Mouse (Mus musculus) heart, embryonic 10.5 days (tissue): ENCODE data around the gene Them5. TPM values are rescaled to one million over a fixed set of nuclear protein-coding genes. Genes with fewer than 3 reads are reported as not detected.

ENCODE experiments used
- DNase-seq: peaks from one replicate; pipeline ENCODE4 v3.0.0-alpha.2; 2017; ENCODE audit warnings: low spot score
- H3K27ac ChIP-seq: fragments of 300-500 bp; sonication (generic); 2 replicates; pipeline ENCODE4 v1.5.1; 2016; ENCODE audit warnings: mild to moderate bottlenecking
- H3K27me3 ChIP-seq: fragments of 300-500 bp; sonication (generic); 2 replicates; pipeline ENCODE4 v1.6.1; 2016; ENCODE audit warnings: mild to moderate bottlenecking; ENCODE audit not compliant: poor library complexity, insufficient read depth, severe bottlenecking
- H3K36me3 ChIP-seq: fragments of 300-500 bp; sonication (generic); 2 replicates; pipeline ENCODE4 v1.6.1; 2016; ENCODE audit warnings: mild to moderate bottlenecking, moderate library complexity
- H3K4me1 ChIP-seq: fragments of 300-500 bp; sonication (generic); 2 replicates; pipeline ENCODE4 v1.6.1; 2016; ENCODE audit warnings: mild to moderate bottlenecking
- H3K4me3 ChIP-seq: fragments of 300-500 bp; sonication (generic); 2 replicates; pipeline ENCODE4 v1.5.1; 2016; ENCODE audit warnings: mild to moderate bottlenecking, moderate library complexity
- H3K9me3 ChIP-seq: fragments of 300-500 bp; sonication (generic); 2 replicates; pipeline ENCODE4 v1.6.1; 2016; ENCODE audit warnings: mild to moderate bottlenecking, moderate library complexity
- WGBS: fragments of 180-500 bp; shearing (Covaris S2); methylation state at CpG from one replicate; pipeline ENCODE4 v1.1.7; 2016; 5-methylcytosine and 5-hydroxymethylcytosine counted together
- polyA plus RNA-seq: library from polyadenylated mRNA; unstranded; fragments of >200 nt; fragmentation: Nextera tagmentation; extraction: Ambion mirVana; gene quantifications from 2 replicates; pipeline ENCODE4 v1.2.1, GENCODE M21; 2016

Them5 gene
- polyA plus RNA-seq, 1 experiment from 2014 or later = not detected

DNA sequence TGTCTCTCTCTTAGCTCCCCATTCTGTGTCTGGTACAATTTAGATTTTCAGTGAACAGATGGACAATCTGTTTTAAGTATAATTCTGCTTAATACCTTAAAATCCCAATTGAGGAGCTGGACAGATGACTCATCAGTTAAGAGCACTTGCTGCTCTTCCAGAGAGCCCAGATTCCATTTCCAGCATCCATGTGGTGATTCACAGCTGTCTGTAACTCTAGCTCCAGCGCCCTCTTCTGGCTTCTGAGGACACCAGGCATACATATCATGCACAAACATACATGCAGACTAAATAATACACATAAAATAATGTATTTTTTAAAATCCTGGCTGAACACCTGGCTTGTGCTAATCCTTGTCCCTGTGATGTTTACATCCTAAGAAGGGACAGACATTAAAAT lies 18.9 kb downstream of the Them5 start:
- Histone ChIP-seq H3K36me3 (no peaks in the 10 kb centered on the region), H3K27ac (no peak overlapping the region), H3K27me3 (peaks cover 46% of the 10 kb centered on the region), H3K4me3 (no peak overlapping the region), H3K4me1 (peaks cover 12% of the 10 kb centered on the region), H3K9me3 (no peaks in the 10 kb centered on the region)
- 3% methylated on average over 1 of the region's 1 CpGs for WGBS
- no peak for DNase-seq

DNA sequence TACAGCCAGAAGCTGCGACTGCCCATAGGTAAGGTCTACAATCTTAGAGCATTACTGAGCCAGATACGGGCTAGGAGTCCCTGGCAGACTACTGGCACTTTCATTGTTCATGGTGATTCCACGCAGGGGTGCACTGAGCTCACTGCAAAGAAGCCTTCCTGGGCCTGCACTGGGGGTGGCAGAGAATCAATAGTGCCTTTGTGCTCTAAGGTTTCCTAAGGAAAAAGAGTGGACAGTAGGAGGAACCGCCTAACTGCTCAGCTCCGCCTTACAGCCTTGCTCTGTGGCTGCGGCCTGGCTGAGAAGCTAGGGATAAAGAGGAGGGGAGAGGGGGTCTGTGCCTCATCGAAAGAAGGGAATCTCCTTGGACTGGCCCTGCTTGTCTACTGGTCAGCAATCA lies 20.2 kb downstream of the Them5 start, which contains the start of gene C2cd4d:
Gene C2cd4d (plus strand): TSS at position 301 of the 400 bp plus-strand sequence.
- peak within 1 kb of the TSS; percentile 80 for H3K27ac ChIP-seq
- no peak for DNase-seq

DNA sequence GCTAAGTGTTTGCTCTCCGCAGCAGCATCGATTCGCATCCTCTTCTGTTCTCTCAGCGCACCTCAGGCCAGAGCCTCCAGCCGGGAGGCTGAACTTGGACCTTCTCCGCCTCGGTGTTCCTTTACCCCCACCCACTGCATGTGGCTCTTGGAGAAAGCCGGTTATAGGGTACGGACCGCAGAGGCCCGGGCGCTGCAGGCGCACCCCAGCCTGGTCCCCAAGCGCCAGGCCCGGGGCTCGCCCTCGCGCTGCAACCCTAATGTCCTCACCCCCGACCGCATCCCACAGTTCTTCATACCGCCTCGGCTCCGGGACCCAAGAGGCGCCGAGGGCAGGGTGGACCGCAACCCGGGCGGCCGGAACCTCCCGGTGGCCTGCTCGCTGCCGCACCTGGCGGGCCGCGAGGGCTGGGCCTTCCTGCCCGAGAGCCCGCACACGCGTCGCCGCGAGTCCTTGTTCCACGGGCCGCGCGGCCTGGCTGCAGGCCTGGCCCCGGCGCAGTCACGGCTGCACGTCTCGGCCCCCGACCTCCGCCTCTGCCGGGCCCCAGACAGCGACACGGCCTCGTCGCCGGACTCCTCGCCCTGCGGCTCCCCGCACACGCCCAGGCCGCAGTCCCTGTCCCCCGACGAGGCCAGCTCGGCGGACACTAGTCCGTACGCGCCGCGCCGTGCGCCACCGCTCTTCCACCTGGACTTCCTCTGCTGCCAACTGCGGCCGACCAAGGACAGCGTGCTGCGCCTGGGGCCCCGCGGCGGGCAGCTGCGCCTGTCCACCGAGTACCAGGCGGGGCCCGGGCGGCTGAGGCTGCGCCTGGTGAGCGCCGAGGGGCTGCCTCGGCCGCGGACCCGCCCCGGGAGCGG lies 21.6 kb downstream of the Them5 start:
- Histone ChIP-seq H3K4me3 (peak overlapping the region; percentile 68), H3K9me3 (no peaks in the 10 kb centered on the region), H3K4me1 (peaks cover 12% of the 10 kb centered on the region), H3K27me3 (peaks cover 66% of the 10 kb centered on the region), H3K36me3 (no peaks in the 10 kb centered on the region), H3K27ac (peak overlapping the region; percentile 80)
- DNase-seq = no peak
- WGBS = 4% methylated on average over 97 of the region's 97 CpGs

More for the DNA sequence above, 20.2 kb downstream of the Them5 start, which contains the start of gene C2cd4d:
- peaks cover 12% of the 10 kb centered on the region for H3K4me1 ChIP-seq
- WGBS = 40% methylated on average over 7 of the region's 7 CpGs
- peak within 1 kb of the TSS; percentile 68 for H3K4me3 ChIP-seq
- no peaks in the 10 kb centered on the region for H3K36me3 ChIP-seq
- peaks cover 56% of the 10 kb centered on the region for H3K27me3 ChIP-seq
- H3K9me3 ChIP-seq = no peaks in the 10 kb centered on the region

DNA sequence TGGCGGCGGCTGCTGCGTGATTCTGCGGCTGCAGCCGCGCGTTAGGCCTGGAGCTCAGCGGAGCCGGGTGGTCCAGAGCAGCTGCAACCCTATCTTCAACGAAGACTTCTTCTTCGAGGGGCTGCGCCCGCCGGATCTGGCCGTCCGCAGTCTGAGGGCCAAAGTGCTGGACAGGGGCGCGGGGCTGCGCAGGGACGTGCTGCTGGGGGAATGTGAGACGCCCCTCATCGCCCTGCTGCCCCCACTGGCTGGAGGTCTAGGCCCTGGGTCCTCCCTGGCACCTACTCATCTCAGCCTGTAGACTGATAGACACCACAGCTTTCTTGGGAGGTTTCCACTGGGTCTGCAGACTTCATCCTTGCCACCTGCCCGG lies 22.2 kb downstream of the Them5 start:
- peaks cover 66% of the 10 kb centered on the region for H3K27me3 ChIP-seq
- no peak for DNase-seq
- peak overlapping the region; percentile 68 for H3K4me3 ChIP-seq
- WGBS = 4% methylated on average over 23 of the region's 23 CpGs
- no peaks in the 10 kb centered on the region for H3K9me3 ChIP-seq
- H3K4me1 ChIP-seq = peaks cover 12% of the 10 kb centered on the region
- peak overlapping the region; percentile 80 for H3K27ac ChIP-seq
- H3K36me3 ChIP-seq = no peaks in the 10 kb centered on the region

DNA sequence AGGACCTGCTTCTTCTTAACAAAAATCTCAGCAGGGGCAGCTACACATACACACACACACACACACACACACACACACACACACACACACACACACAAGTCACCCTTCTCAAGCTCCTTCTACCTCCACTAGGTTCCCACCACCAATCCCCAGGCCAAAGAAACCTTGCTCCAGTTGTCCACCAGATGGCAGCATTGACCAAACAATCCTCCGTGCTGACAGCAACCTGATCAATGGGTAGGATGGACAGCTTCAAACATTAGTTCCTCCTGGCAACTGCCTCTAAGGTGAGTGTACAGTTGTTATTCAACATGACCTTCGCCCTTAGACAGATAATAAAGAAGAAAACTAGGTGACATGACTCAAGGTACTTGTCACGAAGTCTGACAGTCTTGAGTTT lies 24.9 kb downstream of the Them5 start:
- Histone ChIP-seq H3K4me3 (no peak overlapping the region), H3K27ac (no peak overlapping the region), H3K27me3 (peaks cover 64% of the 10 kb centered on the region), H3K4me1 (peaks cover 15% of the 10 kb centered on the region), H3K36me3 (no peaks in the 10 kb centered on the region), H3K9me3 (no peaks in the 10 kb centered on the region)
- 20% methylated on average over 3 of the region's 3 CpGs for WGBS
- peak; percentile 90 for DNase-seq

DNA sequence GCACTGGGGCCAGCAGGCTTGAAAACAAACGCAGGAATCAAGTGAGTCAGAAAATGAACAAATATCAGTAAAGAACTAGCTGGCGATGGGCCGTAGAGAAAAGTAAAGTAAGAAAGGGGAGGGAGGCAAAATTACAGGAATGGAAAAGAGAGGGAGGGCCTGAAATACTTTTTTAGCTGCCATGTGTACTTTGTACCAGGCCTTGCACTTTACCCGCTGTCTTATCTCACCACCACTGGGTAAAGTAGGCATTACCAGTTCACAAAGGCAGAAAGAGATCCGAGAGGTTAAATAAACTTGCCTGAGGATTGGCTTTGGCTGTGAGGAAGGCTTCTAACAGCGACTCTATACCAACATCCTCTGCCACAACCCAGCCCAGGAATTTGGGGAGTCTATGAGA lies 25.6 kb downstream of the Them5 start:
- Histone ChIP-seq H3K9me3 (no peaks in the 10 kb centered on the region), H3K27me3 (peaks cover 63% of the 10 kb centered on the region), H3K36me3 (no peaks in the 10 kb centered on the region), H3K4me1 (peaks cover 20% of the 10 kb centered on the region), H3K4me3 (no peak overlapping the region), H3K27ac (no peak overlapping the region)
- 78% methylated on average over 6 of the region's 6 CpGs for WGBS
- DNase-seq = no peak

DNA sequence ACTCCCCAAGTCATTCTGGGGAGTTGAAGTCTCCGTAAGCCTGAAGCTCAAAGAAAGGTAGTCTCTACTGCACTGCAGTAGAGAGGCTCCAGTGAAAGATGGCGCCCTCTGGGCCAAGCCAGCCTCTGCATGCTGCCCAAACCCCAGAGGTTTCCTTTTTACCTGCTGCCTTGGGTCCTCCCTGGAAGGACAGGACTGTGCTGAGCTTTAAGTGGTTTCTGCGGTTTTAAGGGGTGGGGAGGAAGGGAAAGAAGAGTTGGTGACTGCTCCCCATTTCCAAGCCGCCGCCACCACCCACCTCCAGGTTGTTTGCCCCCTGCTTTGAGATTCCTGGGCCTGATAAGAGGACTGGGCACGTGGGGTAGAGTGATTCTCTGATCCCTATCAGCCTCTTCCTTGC lies 26.7 kb downstream of the Them5 start:
- peaks cover 63% of the 10 kb centered on the region for H3K27me3 ChIP-seq
- WGBS = 49% methylated on average over 6 of the region's 6 CpGs
- no peak for DNase-seq

DNA sequence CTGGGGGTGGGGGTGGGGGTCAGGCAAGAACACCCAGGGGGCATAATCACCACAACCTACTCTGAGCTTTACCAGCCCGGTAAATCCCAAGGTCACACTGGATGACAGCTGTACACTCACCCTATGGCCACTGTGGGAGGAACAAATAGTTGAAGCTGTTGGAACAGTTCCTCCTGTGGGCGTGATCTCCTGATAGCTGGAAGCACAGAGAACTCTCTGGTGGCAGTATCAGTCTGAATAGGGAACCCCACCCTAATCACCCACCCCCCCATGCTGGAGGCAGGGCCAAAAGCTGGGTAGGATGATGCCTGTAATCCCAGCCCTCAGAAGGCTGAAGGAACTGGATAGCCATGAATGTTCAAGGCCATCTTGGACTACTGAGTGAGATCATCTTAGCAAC lies 27.8 kb downstream of the Them5 start:
- Histone ChIP-seq H3K9me3 (no peaks in the 10 kb centered on the region), H3K36me3 (no peaks in the 10 kb centered on the region), H3K27me3 (peaks cover 63% of the 10 kb centered on the region), H3K27ac (no peak overlapping the region), H3K4me3 (no peak overlapping the region), H3K4me1 (peaks cover 27% of the 10 kb centered on the region)
- WGBS = 56% methylated on average over 2 of the region's 2 CpGs
- DNase-seq = no peak

More for the DNA sequence above, 26.7 kb downstream of the Them5 start:
- Histone ChIP-seq H3K4me3 (no peak overlapping the region), H3K36me3 (no peaks in the 10 kb centered on the region), H3K4me1 (peaks cover 25% of the 10 kb centered on the region), H3K27ac (no peak overlapping the region), H3K9me3 (no peaks in the 10 kb centered on the region)

DNA sequence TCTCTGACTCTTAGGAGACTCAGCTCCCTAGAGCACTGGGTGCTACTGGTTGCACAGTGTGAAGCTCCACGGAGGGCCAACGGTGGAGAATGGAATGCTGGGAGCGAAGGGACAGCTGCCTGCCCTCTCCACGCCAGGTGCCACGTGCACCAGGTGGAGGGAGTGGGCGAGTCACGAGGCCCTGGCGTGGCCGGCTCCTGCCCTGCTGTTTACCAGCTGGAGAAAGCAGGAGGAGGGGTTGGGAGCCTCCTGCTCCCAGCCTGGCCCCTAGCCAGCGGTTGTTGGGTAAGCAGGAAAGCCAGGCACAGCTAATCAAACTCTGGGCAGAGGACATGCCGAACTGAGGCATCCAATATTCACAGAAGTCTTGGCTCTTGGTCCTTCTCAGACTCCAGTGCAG lies 29.7 kb downstream of the Them5 start:
- WGBS = 3% methylated on average over 11 of the region's 11 CpGs
- peaks cover 61% of the 10 kb centered on the region for H3K27me3 ChIP-seq
- H3K27ac ChIP-seq = 0 out of 2 replicates have a peak overlapping the region, but pooled peaks have one; percentile 5
- DNase-seq = no peak
- H3K9me3 ChIP-seq = no peaks in the 10 kb centered on the region
- H3K4me1 ChIP-seq = peaks cover 27% of the 10 kb centered on the region
- H3K4me3 ChIP-seq = peak overlapping the region; percentile 41
- no peaks in the 10 kb centered on the region for H3K36me3 ChIP-seq

DNA sequence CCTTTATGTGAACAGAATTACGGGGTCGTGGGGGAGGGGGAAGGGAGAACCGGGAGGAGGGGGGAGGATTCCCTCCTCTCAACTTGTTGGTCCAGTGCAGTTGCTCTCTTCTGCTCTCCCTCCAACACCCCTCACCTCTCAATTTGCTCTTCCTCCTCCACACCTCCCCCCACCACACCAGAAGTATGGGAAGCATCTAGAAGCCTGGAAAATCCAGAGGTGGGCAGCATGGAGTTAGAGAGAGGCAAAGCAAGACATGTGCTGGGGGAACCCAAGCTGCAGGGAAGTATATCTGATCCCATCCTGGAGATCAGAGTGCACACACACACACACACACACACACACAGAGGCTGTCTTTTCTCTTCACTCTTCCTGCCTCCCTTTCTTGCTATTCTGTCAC lies 30.1 kb downstream of the Them5 start:
- Histone ChIP-seq H3K27ac (0 out of 2 replicates have a peak overlapping the region, but pooled peaks have one; percentile 5), H3K4me3 (peak overlapping the region; percentile 41; the same call in 1 of the 2 replicates), H3K36me3 (no peaks in the 10 kb centered on the region), H3K9me3 (no peaks in the 10 kb centered on the region), H3K27me3 (peaks cover 62% of the 10 kb centered on the region), H3K4me1 (peaks cover 28% of the 10 kb centered on the region)
- no peak for DNase-seq
- WGBS = 0% methylated on average over 3 of the region's 3 CpGs

DNA sequence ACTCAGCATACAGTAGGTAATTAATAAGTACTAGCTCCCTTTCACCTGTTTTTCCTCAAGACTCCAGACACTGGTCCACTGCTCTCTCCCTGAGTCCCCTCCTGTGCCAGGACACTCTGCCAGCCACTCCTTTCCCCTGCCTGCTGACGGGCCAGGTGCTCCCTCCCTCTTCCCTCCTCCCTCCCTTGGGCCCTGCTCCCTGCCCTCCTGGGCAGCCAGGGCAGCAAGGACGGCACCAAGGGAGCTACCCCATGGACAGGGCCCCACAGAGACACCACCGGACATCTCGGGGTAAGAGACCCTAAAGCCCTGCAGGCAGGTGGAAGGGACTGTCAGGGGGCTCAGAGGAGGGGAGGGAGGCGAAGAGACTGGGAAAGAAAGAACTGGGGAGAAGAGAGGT lies 30.7 kb downstream of the Them5 start, which contains the start of gene Rorc:
Gene Rorc (plus strand): TSS at position 154 of the 400 bp plus-strand sequence.
- DNase-seq = no peak
- Histone ChIP-seq H3K9me3 (no peaks in the 10 kb centered on the region), H3K27me3 (peaks cover 66% of the 10 kb centered on the region), H3K27ac (peak within 1 kb of the TSS; percentile 56; the same call in 1 of the 2 replicates), H3K4me1 (peaks cover 33% of the 10 kb centered on the region), H3K4me3 (peak within 1 kb of the TSS; percentile 50), H3K36me3 (no peaks in the 10 kb centered on the region)
- 9% methylated on average over 5 of the region's 5 CpGs for WGBS

DNA sequence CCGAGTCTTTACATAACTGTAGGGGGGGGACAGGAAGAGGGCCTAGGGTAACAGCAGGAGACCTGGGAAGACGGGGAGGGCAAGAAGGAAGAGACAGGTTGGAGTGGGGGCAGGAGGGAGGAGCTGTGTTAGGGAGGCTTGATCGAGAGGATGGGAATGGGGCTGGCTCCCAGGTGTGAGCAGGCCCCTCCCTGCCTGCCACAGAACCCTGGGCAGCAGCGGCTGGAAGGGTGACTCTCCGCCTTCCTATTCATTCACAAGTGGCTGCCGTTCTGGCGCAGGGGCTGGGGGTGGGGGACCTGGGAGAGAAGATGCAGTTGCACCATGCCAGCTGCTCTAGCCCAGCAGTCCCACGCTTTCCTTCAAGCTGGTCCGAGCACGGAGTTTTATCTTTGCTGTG lies 31.2 kb downstream of the Them5 start:
- Histone ChIP-seq H3K27me3 (peaks cover 66% of the 10 kb centered on the region), H3K4me3 (peak overlapping the region; percentile 50)

DNA sequence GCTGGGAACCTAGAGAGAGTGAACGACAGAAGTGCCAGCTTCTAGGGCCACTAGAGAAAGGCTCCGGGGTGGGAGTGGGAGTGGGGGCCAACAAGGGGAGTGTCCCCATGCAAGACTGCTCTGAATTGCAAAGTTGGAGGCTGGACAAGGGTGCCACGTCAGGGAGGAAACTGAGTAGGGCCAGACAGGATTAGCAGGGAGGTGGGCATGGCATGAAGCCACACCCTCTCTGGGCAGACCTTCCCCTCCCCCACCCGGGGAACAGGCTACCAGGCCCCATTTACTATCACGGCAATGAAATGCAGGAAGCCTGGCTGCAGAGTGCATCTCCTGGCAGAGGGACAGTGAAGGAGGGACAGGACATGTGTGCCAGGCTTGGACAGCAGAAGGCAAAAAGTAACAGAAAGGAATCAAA lies 31.7 kb downstream of the Them5 start:
- no peak for DNase-seq
- Histone ChIP-seq H3K4me1 (peaks cover 33% of the 10 kb centered on the region), H3K9me3 (no peaks in the 10 kb centered on the region), H3K36me3 (no peaks in the 10 kb centered on the region), H3K27ac (peak overlapping the region; percentile 56; the same call in 1 of the 2 replicates), H3K4me3 (peak overlapping the region; percentile 50), H3K27me3 (peaks cover 66% of the 10 kb centered on the region)
- WGBS = 0% methylated on average over 5 of the region's 5 CpGs

More for the DNA sequence above, 31.2 kb downstream of the Them5 start:
- no peak for DNase-seq
- H3K36me3 ChIP-seq = no peaks in the 10 kb centered on the region
- H3K9me3 ChIP-seq = no peaks in the 10 kb centered on the region
- 2% methylated on average over 10 of the region's 10 CpGs for WGBS
- 0 out of 2 replicates have a peak overlapping the region, but pooled peaks have one; percentile 56 for H3K27ac ChIP-seq
- peaks cover 33% of the 10 kb centered on the region for H3K4me1 ChIP-seq
